Mouse (Mus musculus) forelimb bud, embryonic 11.5 days (tissue): ENCODE measurements around the gene C130050O18Rik.

Source experiments
- DNase-seq: peaks from one replicate; pipeline ENCODE4 v3.0.0-alpha.2; 2012; ENCODE audit warnings: low read depth, low spot score

The C130050O18Rik gene

GRCm38 (mm10) chr5:139425198-139425597, 20.1 kb downstream of the C130050O18Rik start:
- no peak for DNase-seq

- DNase-seq = no peak
Measured at GRCm38 (mm10) chr5:139427001-139427400, 21.9 kb downstream of the C130050O18Rik start.

GRCm38 (mm10) chr5:139427989-139428388, 22.9 kb downstream of the C130050O18Rik start:
- no peak for DNase-seq

- DNase-seq = no peak
Measured at GRCm38 (mm10) chr5:139429818-139430341, 24.8 kb downstream of the C130050O18Rik start.

DNA sequence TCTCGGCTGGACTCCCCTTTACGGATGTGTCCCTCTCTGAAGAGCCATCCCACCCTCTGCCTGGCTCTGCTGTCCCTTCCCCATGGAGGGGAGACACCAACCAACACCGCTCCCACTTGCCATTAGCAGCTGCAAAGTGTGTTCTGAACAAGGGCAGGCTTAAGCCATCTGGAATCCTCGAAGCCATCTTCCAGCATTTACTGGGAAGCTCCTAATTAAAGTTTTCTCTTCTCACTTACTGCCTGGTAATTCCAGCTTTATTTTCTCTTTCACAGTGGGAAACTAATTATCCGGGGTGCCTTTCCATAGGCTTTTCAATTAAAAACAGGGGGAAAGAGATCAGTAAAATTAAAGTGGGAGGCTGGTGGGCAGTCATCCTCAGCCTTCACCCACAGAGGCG, 27.3 kb downstream of the C130050O18Rik start:
- no peak for DNase-seq

DNA sequence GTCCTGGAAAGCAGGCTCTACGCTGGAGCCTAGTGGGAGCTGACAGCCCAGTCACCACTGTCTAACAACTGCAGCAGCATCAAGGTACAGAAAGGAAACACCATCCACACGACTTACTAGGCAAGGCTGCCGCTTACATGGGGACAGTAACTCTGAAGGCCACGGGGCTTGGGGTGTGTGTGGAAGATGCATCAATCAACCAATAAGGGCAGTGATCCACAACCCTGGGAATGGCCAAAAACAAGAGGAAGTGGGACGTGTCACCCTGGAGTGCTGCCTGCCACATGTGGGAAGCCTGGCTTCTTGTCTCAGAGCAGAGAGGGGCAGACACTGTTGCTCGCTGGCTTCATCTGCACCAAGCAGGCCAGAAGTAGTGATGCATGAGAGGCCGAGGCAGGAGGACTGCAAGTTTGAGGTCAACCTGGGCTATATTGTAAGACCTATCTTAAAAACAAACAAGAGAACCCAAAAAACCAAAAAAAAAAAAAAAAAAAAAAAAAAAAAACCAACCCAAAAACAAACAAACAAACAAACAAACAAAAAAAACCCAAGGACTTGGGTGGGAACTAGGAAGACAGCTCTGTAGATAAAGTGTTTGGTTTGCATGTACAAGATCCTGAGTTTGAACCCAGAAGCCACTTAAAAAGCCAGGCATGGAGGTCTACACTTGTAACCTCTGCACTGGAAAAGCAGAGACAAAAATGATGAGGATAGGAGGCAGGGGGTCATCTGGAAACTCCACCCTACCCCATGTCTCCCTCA, 27.8 kb downstream of the C130050O18Rik start:
- no peak for DNase-seq

DNA sequence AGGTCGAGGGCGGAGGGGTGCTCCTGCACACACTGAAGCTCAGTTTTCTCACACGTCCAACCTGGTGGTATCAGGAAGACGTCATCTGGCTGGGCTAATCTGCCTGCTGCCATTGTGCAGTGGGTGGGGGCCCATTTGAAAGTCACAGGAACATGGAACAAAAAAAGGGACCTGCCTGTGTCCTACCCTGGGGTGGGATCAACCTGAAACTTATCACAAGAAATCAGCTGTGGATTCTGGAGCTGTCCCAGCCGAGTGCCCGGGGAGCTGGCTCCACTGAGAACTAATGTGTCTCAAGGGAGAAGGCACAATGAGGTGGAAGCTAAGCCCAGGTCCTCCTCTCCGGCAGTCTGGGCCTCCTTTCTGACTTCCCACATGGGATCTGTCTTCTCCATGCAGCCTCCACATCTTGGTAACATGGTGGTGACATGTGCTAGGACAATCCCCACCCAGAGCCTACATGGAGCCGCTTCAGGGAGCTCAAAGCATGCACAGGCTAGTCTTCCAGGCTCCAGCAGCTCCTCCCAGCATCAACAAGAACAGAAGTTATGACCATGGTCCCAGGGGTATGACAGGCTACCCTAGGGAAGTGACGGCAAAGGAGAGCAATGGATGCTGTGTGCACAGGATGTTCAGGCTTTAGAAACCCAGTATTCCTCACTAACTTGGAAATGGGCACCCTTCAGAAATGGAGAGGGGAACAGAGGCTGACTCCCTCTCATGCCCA, 28.9 kb downstream of the C130050O18Rik start:
- DNase-seq = no peak

GRCm38 (mm10) chr5:139434940-139435339, 29.9 kb downstream of the C130050O18Rik start:
- peak; percentile 20 for DNase-seq

- DNase-seq = no peak
Measured at GRCm38 (mm10) chr5:139437769-139438168, 32.7 kb downstream of the C130050O18Rik start.

DNA sequence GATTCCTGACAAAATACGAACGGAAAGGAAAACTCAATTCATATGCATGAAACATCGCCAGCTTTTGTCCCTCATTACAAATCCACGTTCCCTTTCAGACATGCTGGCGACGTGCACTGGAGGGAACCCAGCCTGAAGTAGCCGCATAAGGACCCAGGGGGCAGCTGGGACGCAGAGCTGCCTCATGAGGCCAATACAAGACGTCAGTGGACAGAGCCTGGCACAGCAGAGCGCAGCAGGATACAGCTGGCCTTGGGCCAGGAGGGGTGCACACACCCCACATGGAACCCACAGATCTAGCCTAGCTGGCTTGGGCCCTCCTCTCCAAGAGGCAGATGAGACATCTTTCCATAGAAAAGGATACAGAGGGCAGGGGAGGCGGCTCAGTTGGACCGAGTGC, 33.4 kb downstream of the C130050O18Rik start:
- DNase-seq = no peak

GRCm38 (mm10) chr5:139440451-139440850, 35.4 kb downstream of the C130050O18Rik start:
- no peak for DNase-seq

DNA sequence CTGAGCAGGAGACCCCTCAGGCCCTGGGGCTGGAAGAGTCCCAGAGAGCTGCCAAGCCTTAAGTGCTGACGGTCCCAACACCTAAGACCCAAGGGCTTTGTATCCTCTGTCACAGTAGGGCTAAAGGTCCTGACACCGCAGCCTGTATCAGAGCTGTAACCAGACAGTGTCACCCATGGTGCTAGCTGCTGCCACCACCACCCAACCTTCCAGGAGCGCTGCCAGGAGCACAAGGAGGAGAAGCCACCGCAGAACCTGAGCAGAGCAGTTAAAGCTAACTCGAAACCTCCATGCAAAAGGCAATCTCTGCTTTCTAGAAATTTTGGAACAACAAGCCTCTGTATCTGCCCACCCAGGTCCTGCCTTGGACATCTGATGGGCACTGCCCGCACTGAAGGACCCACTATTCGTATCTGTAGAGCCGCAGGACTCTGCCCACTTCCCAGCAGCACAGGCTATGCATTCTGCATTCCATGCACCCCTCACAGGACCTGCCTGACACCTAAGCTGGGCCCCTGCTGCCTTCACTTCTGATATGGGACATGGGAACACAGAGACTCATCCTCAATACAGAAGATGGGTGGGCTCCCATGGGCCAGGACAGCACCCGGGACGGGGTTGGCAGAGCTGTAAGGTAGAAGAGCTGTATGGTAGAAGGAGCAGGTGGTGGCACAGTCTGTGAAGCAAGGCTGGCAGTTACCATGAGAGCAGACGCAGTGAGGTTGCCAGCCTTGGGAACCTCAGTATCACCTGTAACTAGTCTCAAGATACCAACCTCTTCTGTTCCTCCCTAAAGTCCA, 36.0 kb downstream of the C130050O18Rik start:
- no peak for DNase-seq

GRCm38 (mm10) chr5:139441726-139442018, 36.6 kb downstream of the C130050O18Rik start:
- no peak for DNase-seq

GRCm38 (mm10) chr5:139442428-139442827, 37.3 kb downstream of the C130050O18Rik start:
- no peak for DNase-seq

GRCm38 (mm10) chr5:139442962-139443361, 37.9 kb downstream of the C130050O18Rik start:
- no peak for DNase-seq

GRCm38 (mm10) chr5:139445258-139445657, 40.2 kb downstream of the C130050O18Rik start:
- no peak for DNase-seq

DNA sequence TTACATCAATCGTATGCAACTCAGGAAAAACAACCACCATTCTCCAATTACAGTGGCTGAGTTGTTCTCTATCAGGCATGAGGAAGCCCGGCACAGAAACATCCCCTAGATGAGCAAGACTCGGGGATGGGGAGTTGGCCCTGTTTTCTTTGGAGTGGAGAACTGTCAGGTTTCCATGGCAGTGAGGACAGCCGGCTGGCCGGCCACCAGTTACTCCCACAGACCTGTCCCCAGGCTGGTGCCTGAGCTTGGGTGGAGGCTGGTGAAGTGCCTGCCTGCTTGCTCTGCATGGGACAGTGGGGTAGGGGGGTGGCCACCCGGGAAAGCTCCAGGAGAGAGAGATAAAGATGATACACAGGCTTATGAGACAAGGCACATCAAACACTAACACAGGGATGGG, 42.9 kb downstream of the C130050O18Rik start:
- no peak for DNase-seq

- no peak for DNase-seq
Measured at GRCm38 (mm10) chr5:139449161-139449791, 44.2 kb downstream of the C130050O18Rik start.

DNA sequence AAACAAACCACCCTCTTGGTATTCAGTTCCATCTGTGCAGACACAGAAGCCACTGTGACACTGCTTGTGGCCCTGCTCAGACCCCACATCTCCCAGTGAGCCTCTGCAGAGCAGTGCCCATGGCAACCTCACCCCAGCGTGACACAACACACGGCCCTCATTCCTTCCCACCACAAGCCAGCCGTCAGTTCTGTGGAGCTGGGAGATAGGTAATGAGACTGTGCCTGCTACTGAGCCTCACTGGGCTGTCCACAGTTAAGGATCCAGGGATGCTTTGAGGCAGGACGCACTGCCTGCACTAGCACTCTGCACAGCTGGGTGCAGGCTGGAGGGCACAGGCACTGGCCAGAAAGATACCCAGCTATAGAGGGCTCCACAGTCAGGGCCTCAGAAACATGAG, 44.8 kb downstream of the C130050O18Rik start:
- no peak for DNase-seq

DNA sequence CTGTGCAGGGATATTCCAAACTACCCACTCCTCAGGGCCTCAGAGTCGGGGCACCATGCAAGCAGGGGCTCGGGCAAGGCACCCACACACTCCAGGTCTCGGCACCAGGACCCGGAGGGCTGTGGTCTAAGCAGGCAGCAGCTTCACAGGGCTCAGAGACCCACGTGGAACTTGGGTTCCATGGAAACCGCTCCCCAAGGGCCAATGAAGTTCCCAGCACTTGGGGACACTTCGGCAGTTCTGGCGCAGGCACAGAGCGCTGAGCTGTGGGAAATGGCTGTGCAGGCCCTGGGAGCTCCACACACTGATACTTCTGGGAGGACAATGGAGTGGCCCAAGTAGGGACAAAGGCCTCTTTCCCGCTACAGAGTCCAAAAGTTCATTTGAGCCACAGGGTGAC, 48.0 kb downstream of the C130050O18Rik start:
- no peak for DNase-seq

GRCm38 (mm10) chr5:139455166-139455565, 50.1 kb downstream of the C130050O18Rik start:
- DNase-seq = no peak

DNA sequence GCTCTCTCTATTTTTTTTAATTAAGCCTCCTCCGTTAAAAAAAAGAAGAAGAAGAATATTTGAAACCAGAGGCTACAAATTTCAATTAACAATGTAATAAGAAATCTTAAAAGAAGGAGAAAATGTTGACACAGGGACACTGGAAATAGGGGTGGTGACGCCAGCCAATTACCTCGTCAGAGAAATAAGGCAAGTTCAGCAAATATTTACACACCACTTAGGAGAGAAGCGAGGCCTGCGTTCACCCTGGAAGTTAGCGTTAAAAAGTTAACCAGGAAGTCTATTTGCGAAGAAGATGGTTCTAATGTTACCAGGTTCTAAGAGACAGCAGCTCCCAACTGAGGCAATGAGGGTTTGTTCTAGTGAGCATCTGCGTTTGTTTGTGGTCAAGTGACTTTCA, 52.2 kb downstream of the C130050O18Rik start:
- DNase-seq = no peak
